Mouse (Mus musculus) spleen, postnatal 14 days (tissue): ENCODE measurements around the gene Tmem269.

Experiments
- DNase-seq, 2 experiments: peaks; one replicate each; pipeline ENCODE4 v3.0.0; 2021 to 2022; ENCODE audit warnings: low spot score in 2 of 2

Tmem269 gene

DNA sequence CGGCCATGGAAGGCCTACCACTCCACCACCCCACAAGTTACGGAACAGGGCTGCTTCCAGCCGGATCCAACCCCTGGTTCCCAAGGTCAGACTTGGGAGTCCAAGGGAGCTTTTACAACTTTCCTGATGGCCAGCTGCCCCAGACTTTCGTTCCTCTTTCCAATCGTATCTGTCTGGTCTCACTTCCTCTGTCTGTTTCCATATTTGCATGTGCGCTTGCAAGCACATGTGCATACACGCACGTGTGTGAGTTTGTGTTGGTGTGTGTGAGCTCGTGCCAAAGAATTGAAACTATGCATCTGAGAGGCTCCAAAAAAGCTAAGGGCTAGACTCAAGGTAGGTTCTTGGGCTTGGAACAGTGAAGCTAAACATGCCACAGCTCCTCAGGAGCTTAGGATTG lies 36.6 kb downstream of the Tmem269 start:
- no peak for DNase-seq

DNA sequence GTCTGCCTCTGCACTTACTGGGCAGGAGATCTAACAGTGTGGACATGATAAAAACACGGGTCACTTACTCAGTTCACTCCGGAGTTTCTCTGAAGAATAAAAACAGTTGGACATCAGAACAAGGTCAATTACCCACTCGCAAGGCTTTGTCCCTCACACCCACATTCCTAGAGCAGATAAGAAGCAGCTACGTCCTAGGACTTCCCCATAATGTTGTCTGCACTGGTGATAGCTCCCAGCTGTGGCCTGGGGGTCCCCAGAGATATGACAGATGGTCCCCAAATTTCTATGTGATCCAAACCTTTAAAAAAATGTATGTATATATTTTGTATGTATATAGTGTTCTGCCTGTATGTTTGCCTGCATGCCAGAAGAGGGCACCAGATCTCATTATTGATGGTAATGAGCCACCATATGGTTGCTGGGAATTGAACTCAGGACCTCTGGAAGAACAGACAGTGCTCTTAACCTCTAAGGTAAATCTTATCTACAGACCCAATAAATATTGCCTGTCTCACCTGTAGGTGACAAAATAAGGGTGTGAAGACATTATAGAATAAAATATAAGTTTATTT lies 37.8 kb downstream of the Tmem269 start:
- DNase-seq, result no peak

DNA sequence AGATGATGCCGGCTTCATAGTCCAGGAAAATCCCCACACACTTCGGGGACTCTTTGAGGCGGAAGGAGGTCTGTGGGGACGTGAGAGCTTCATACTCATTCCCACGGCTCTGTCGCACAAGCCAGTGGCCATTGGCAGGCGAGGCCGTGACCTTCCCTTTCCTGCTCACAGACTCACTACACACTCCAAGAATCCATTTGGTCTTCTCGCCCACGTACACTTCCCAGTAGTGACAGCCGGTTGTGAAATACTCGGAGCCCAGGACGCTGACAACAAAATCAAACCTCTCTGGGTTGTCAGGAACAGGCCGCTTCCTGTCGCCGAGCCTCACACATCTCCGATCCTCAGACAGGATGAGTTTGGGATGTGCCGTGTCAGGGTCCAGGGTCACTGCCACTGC lies 39.7 kb downstream of the Tmem269 start:
- DNase-seq, result no peak

- DNase-seq, result no peak
Observed at GRCm38 (mm10) chr4:119177702-119178101, 40.3 kb downstream of the Tmem269 start.

DNA sequence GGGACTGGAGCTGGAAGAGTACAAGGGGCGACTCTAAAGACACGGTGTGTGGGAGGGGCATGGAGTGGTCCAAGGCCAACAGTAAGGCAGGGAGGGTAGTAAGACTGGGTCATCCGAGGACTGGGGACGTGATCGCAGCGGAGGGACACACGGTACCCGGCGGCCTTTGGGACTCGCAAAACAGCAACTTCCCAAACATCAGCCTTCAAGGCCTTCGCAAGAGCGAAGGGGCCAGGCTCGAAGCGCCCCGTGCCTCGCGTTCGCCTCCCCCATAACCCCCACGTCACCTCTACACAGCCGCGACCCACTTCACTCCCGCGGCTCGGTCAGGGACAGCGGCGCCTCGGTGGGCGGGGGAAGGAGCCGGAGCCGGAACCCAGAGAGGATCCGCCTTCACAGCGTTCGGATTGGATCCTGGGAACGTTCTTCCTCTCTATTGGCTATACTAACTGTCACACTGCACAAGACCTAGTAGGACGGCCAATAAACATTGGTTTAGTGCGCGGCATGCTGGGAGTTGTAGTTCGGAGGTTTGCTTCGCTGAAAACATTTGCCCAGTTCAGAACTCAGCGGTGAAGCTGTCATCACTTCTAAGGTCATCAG lies 44.1 kb downstream of the Tmem269 start, which contains the start of gene Zfp691:
TSS of gene Zfp691 (minus strand) at position 345 of the 603 bp plus-strand sequence.
- DNase-seq, result peak; percentile 85 to 89

- no peak for DNase-seq
Observed at GRCm38 (mm10) chr4:119172919-119173650, 44.9 kb downstream of the Tmem269 start.

- peak; percentile 66 to 84 for DNase-seq
Observed at GRCm38 (mm10) chr4:119167663-119168062, 50.4 kb downstream of the Tmem269 start.

GRCm38 (mm10) chr4:119167068-119167467 lies 50.9 kb downstream of the Tmem269 start:
- DNase-seq, result no peak

- no peak for DNase-seq
Observed at GRCm38 (mm10) chr4:119165916-119166315, 52.1 kb downstream of the Tmem269 start.

GRCm38 (mm10) chr4:119162990-119163389 lies 55.0 kb downstream of the Tmem269 start:
- no peak for DNase-seq

DNA sequence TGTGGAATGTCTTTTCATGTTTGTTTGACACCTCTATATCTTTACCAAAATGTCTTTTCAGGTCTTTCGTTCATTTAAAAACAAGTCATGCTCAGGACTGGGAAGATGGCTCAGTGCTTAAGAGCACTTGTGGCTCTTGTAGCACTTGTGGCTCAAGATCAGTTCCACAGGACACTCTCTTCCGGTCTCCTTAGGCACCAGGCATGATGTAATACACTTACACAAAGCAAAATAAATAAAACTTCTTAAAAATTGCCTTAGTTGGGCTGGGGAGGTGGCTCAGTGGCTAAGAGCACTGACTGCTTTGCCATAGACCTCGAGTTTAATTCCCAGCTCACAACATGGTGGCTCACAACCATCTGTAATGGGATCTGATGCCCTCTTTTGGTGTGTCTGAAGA lies 56.7 kb downstream of the Tmem269 start:
- DNase-seq, result no peak

DNA sequence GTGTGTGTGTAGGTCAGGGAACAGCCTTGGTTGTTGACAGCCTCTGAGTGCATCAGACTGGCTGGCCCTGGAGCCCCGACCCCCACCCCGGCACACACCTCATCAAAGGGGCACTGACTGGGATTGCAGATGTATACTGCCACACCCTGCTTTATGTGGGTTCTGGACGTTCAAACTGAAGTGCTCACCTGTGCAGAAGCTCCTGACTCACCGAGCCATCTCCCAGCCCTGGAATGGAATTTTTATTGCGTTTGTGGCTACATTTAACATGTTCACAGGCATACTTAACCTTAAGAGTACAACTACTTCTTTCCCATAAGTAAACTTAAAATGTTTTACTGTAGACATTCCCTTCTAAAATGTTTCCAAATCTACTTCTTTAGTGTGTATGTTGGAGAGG lies 60.1 kb downstream of the Tmem269 start:
- DNase-seq, result no peak

- DNase-seq, result peak; percentile 56 to 74
Observed at GRCm38 (mm10) chr4:119157186-119157585, 60.8 kb downstream of the Tmem269 start.
